Mouse (Mus musculus) MEL (cell line): Measurements from ENCODE around the gene Tmem165. TPM values are rescaled to one million over a fixed set of nuclear protein-coding genes. Genes with fewer than 3 reads are reported as not detected.

Experiments
- DNase-seq: peaks from one replicate; pipeline ENCODE4 v3.0.0; 2011; ENCODE audit warnings: low read depth, low spot score
- H3K27ac ChIP-seq: 2 replicates; pipeline ENCODE4 v1.5.1; 2012; ENCODE audit warnings: low read depth, mild to moderate bottlenecking, control low read depth, low read length, moderate library complexity; ENCODE audit not compliant: control insufficient read depth
- H3K27me3 ChIP-seq, 2 experiments: fragments of 150-350 bp in 1 of 2; sonication (generic) in 1 of 2; 2 replicates each; pipeline ENCODE4 v1.6.1; 2012; ENCODE audit warnings: low read length in 2 of 2, mild to moderate bottlenecking in 2 of 2, improper control_type of control experiment in 1 of 2, moderate library complexity in 1 of 2; ENCODE audit not compliant: insufficient read depth in 2 of 2, control insufficient read depth in 1 of 2
- H3K36me3 ChIP-seq, 2 experiments: 2 replicates each; pipeline ENCODE4 v1.6.1; 2012 to 2014; ENCODE audit warnings: low read length in 2 of 2, improper control_type of control experiment in 1 of 2, inconsistent platforms in 1 of 2, mild to moderate bottlenecking in 1 of 2; ENCODE audit not compliant: insufficient read depth in 2 of 2, control insufficient read depth in 1 of 2
- H3K4me1 ChIP-seq, 2 experiments: fragments of 150-350 bp in 1 of 2; sonication (generic) in 1 of 2; 2 replicates each; pipeline ENCODE4 v1.6.1; 2012; ENCODE audit warnings: low read length in 2 of 2, improper control_type of control experiment in 1 of 2, mild to moderate bottlenecking in 1 of 2; ENCODE audit not compliant: insufficient read depth in 2 of 2, control insufficient read depth in 1 of 2
- H3K4me3 ChIP-seq, 2 experiments: fragments of 150-350 bp in 1 of 2; sonication (generic) in 1 of 2; 2 replicates each; pipeline ENCODE4 v1.5.1; 2012; ENCODE audit warnings: low read depth in 2 of 2, low read length in 2 of 2, mild to moderate bottlenecking in 2 of 2, moderate library complexity in 2 of 2, control low read depth in 1 of 2, improper control_type of control experiment in 1 of 2; ENCODE audit not compliant: control insufficient read depth in 1 of 2, insufficient read depth in 1 of 2
- H3K79me2 ChIP-seq: 2 replicates; pipeline ENCODE4 v1.6.1; 2012; ENCODE audit warnings: mild to moderate bottlenecking, low read length, moderate library complexity; ENCODE audit not compliant: control insufficient read depth, poor library complexity, insufficient read depth
- H3K9ac ChIP-seq: 2 replicates; pipeline ENCODE4 v1.6.1; 2012; ENCODE audit warnings: low read depth, mild to moderate bottlenecking, control low read depth, low read length, moderate library complexity; ENCODE audit not compliant: control insufficient read depth, poor library complexity, severe bottlenecking
- H3K9me3 ChIP-seq: fragments of 150-350 bp; sonication (generic); replicated peaks from 2 replicates; pipeline ENCODE4 v1.6.1; 2012; ENCODE audit warnings: mild to moderate bottlenecking, low read length, improper control_type of control experiment, moderate library complexity; ENCODE audit not compliant: insufficient read depth
- BHLHE40 ChIP-seq: IDR thresholded peaks from 2 replicates; pipeline ENCODE4 v1.6.1; 2012; ENCODE audit warnings: low read depth, mild to moderate bottlenecking, inconsistent platforms, low read length, improper control_type of control experiment, borderline replicate concordance
- CTCF ChIP-seq, 3 experiments: IDR thresholded peaks in 2 of 3; conservative IDR thresholded peaks in 1 of 3; 2 replicates each; pipeline ENCODE4 v1.5.1; 2011 to 2012; ENCODE audit warnings: low read length in 3 of 3, low read depth in 2 of 3, mild to moderate bottlenecking in 2 of 3, improper control_type of control experiment in 1 of 3, inconsistent platforms in 1 of 3, mixed read lengths in 1 of 3, moderate library complexity in 1 of 3; ENCODE audit not compliant: control insufficient read depth in 1 of 3, insufficient read depth in 1 of 3, poor library complexity in 1 of 3, severe bottlenecking in 1 of 3
- ELF1 ChIP-seq: IDR thresholded peaks from 2 replicates; pipeline ENCODE4 v1.6.1; 2014; ENCODE audit warnings: low read depth, mild to moderate bottlenecking, inconsistent platforms, low read length, improper control_type of control experiment, moderate library complexity
- GATA1 ChIP-seq: IDR thresholded peaks from 2 replicates; pipeline ENCODE4 v1.6.1; 2011; ENCODE audit warnings: low read depth, low read length, improper control_type of control experiment
- MEF2A ChIP-seq: IDR thresholded peaks from 2 replicates; pipeline ENCODE4 v1.6.1; 2014; ENCODE audit warnings: low read depth, mild to moderate bottlenecking, inconsistent platforms, low read length, improper control_type of control experiment; ENCODE audit not compliant: poor library complexity, insufficient replicate concordance, severe bottlenecking; ENCODE audit errors: extremely low read depth
- MXI1 ChIP-seq: IDR thresholded peaks from 2 replicates; pipeline ENCODE4 v1.6.1; 2011; ENCODE audit warnings: mild to moderate bottlenecking, low read depth, low read length, improper control_type of control experiment
- MYC ChIP-seq: IDR thresholded peaks from 2 replicates; pipeline ENCODE4 v1.6.1; 2011; ENCODE audit warnings: low read depth, mild to moderate bottlenecking, low read length, improper control_type of control experiment, moderate library complexity
- NELFE ChIP-seq: IDR thresholded peaks from 2 replicates; pipeline ENCODE4 v1.6.1; 2011; ENCODE audit warnings: low read depth, low read length, improper control_type of control experiment
- NRF1 ChIP-seq: IDR thresholded peaks from 2 replicates; pipeline ENCODE4 v1.6.1; 2014; ENCODE audit warnings: low read depth, mild to moderate bottlenecking, inconsistent platforms, low read length, improper control_type of control experiment, moderate library complexity; ENCODE audit not compliant: poor library complexity, insufficient read depth, severe bottlenecking
- POLR2A ChIP-seq, 2 experiments: IDR thresholded peaks; 2 replicates each; pipeline ENCODE4 v1.6.1; 2011 to 2012; ENCODE audit warnings: low read length in 2 of 2, mild to moderate bottlenecking in 2 of 2, control low read depth in 1 of 2, improper control_type of control experiment in 1 of 2, low read depth in 1 of 2, moderate library complexity in 1 of 2; ENCODE audit not compliant: control insufficient read depth in 1 of 2, insufficient read depth in 1 of 2, poor library complexity in 1 of 2
- POLR2AphosphoS5 ChIP-seq: IDR thresholded peaks from 2 replicates; pipeline ENCODE4 v1.6.1; 2012; ENCODE audit warnings: low read depth, borderline replicate concordance, mild to moderate bottlenecking, inconsistent platforms, low read length, moderate library complexity, mixed read lengths
- RCOR1 ChIP-seq: IDR thresholded peaks from 2 replicates; pipeline ENCODE4 v1.6.1; 2012; ENCODE audit warnings: low read depth, mild to moderate bottlenecking, inconsistent platforms, low read length, improper control_type of control experiment
- SIN3A ChIP-seq: IDR thresholded peaks from 2 replicates; pipeline ENCODE4 v1.6.1; 2012; ENCODE audit warnings: low read length, improper control_type of control experiment, inconsistent platforms
- SMC3 ChIP-seq: IDR thresholded peaks from 2 replicates; pipeline ENCODE4 v1.6.1; 2011; ENCODE audit warnings: low read depth, low read length, improper control_type of control experiment
- TBP ChIP-seq: IDR thresholded peaks from 2 replicates; pipeline ENCODE4 v1.8.0; 2011; ENCODE audit warnings: low read depth, low read length, improper control_type of control experiment
- UBTF ChIP-seq: IDR thresholded peaks from 2 replicates; pipeline ENCODE4 v1.6.1; 2012; ENCODE audit warnings: low read depth, mild to moderate bottlenecking, inconsistent platforms, low read length, improper control_type of control experiment, moderate library complexity, borderline replicate concordance; ENCODE audit not compliant: insufficient read depth
- USF1 ChIP-seq: IDR thresholded peaks from 2 replicates; pipeline ENCODE4 v1.6.1; 2014; ENCODE audit warnings: low read depth, mild to moderate bottlenecking, inconsistent platforms, low read length, improper control_type of control experiment, moderate library complexity
- USF2 ChIP-seq, 2 experiments: IDR thresholded peaks; 2 replicates each; pipeline ENCODE4 v1.6.1; 2011 to 2012; ENCODE audit warnings: improper control_type of control experiment in 2 of 2, low read length in 2 of 2, borderline replicate concordance in 1 of 2, inconsistent platforms in 1 of 2, low read depth in 1 of 2, mild to moderate bottlenecking in 1 of 2; ENCODE audit not compliant: insufficient read depth in 1 of 2
- ZC3H11A ChIP-seq: IDR thresholded peaks from 2 replicates; pipeline ENCODE4 v1.6.1; 2012; ENCODE audit warnings: low read depth, mild to moderate bottlenecking, inconsistent platforms, low read length, improper control_type of control experiment
- ZNF384 ChIP-seq: IDR thresholded peaks from 2 replicates; pipeline ENCODE4 v1.6.1; 2012; ENCODE audit warnings: low read depth, mild to moderate bottlenecking, inconsistent platforms, low read length, improper control_type of control experiment
- polyA plus RNA-seq, 2 experiments: library from polyadenylated mRNA; stranded (reverse) in 1 of 2; unstranded in 1 of 2; fragments of >175 nt in 1 of 2; fragments of >200 nt in 1 of 2; gene quantifications; 2 replicates each; pipeline versions ENCODE4 v1.2.1 to v1.2.4; 2012; ENCODE audit warnings: low replicate concordance in 2 of 2, low read depth in 1 of 2; ENCODE audit not compliant: insufficient read length in 2 of 2, insufficient read depth in 1 of 2, missing spikeins in 1 of 2
- total RNA-seq: library from RNA; depleted of rRNA; stranded (reverse); fragments of 300-350 nt; gene quantifications from 2 replicates; pipeline ENCODE4 v1.2.3, GENCODE M21; 2012

Gene Tmem165
- total and polyA plus RNA-seq, 3 experiments, result 66.5 to 154 (median 73.0) TPM

- no peak for DNase-seq
- Histone ChIP-seq H3K27ac (no peak overlapping the region), H3K27me3 (no peaks in the 10 kb centered on the region), H3K36me3 (no peaks in the 10 kb centered on the region; a peak in 1 of 4 replicates), H3K4me1 (no peaks in the 10 kb centered on the region), H3K4me3 (no peak overlapping the region), H3K9ac (no peak overlapping the region), H3K79me2 (no peaks in the 10 kb centered on the region), H3K9me3 (no peaks in the 10 kb centered on the region)
- TF ChIP-seq SMC3 (no peak), NELFE (no peak), ELF1 (no peak), MEF2A (no peak)
Measured at GRCm38 (mm10) chr5:76152956-76153355, 30.7 kb upstream of the Tmem165 start.

GRCm38 (mm10) chr5:76153430-76153829 is 30.2 kb upstream of the Tmem165 start:
- Histone ChIP-seq H3K9ac (no peak overlapping the region), H3K4me1 (no peaks in the 10 kb centered on the region), H3K27ac (no peak overlapping the region), H3K9me3 (no peaks in the 10 kb centered on the region), H3K79me2 (no peaks in the 10 kb centered on the region), H3K27me3 (no peaks in the 10 kb centered on the region), H3K36me3 (no peaks in the 10 kb centered on the region; a peak in 1 of 4 replicates), H3K4me3 (no peak overlapping the region)
- DNase-seq, result no peak
- TF ChIP-seq SIN3A (no peak), BHLHE40 (no peak), NRF1 (no peak), GATA1 (no peak), POLR2AphosphoS5 (no peak), UBTF (no peak), ZC3H11A (no peak), POLR2A (IDR thresholded peaks at IDR 0.05; ENCODE audit: control insufficient read depth in 1 of 2, insufficient read depth in 1 of 2, low read depth in 1 of 2, low read length in 2 of 2, poor library complexity in 1 of 2) (no peak), ZNF384 (no peak), USF2 (IDR thresholded peaks at IDR 0.05; ENCODE audit: borderline replicate concordance in 1 of 2, insufficient read depth in 1 of 2, low read depth in 1 of 2, low read length in 2 of 2) (no peak), SMC3 (no peak), TBP (no peak), CTCF (IDR thresholded peaks at IDR 0.05 in 2 of 3, conservative IDR thresholded peaks at IDR 0.05 in 1 of 3; ENCODE audit: control insufficient read depth in 1 of 3, insufficient read depth in 1 of 3, low read depth in 2 of 3, low read length in 3 of 3, poor library complexity in 1 of 3, severe bottlenecking in 1 of 3) (no peak), MXI1 (no peak), ELF1 (no peak), NELFE (no peak), MYC (no peak), USF1 (no peak), RCOR1 (no peak)
